Mouse (Mus musculus): ENCODE results near the gene Gm815. TPM values are rescaled to one million over a fixed set of nuclear protein-coding genes. Genes with fewer than 3 reads are reported as not detected.

Gm815 gene
- polyA plus RNA-seq, 1 experiment: not detected

- no peak for DNase-seq (ENCODE audit: extremely low spot score in 1 of 2, low spot score in 1 of 2)
Measured at GRCm38 (mm10) chr19:26875601-26876000, 10.1 kb upstream of the Gm815 start.

- DNase-seq (ENCODE audit: extremely low spot score in 1 of 2, low spot score in 1 of 2): no peak
Measured at GRCm38 (mm10) chr19:26877180-26877775, 8.4 kb upstream of the Gm815 start.

GRCm38 (mm10) chr19:26879856-26880255 lies 5.8 kb upstream of the Gm815 start:
- DNase-seq (ENCODE audit: extremely low spot score in 1 of 2, low spot score in 1 of 2): no peak

- DNase-seq (ENCODE audit: extremely low spot score in 1 of 2, low spot score in 1 of 2): no peak
Measured at GRCm38 (mm10) chr19:26881866-26882427, 3.7 kb upstream of the Gm815 start.

- peak; percentile 56 to 67 for DNase-seq (ENCODE audit: extremely low spot score in 1 of 2, low spot score in 1 of 2)
Measured at GRCm38 (mm10) chr19:26888171-26888570, 2.5 kb downstream of the Gm815 start.

GRCm38 (mm10) chr19:26891306-26891964 lies 5.8 kb downstream of the Gm815 start:
- DNase-seq (ENCODE audit: extremely low spot score in 1 of 2, low spot score in 1 of 2): peak; percentile 33 to 65

- peak in 1 of 2 experiments; percentile 40 for DNase-seq (ENCODE audit: extremely low spot score in 1 of 2, low spot score in 1 of 2)
Measured at GRCm38 (mm10) chr19:26892861-26893260, 7.2 kb downstream of the Gm815 start.

- no peak for DNase-seq (ENCODE audit: extremely low spot score in 1 of 2, low spot score in 1 of 2)
Measured at GRCm38 (mm10) chr19:26902162-26902561, 16.5 kb downstream of the Gm815 start.

- no peak for DNase-seq (ENCODE audit: extremely low spot score in 1 of 2, low spot score in 1 of 2)
Measured at GRCm38 (mm10) chr19:26914245-26914644, 28.6 kb downstream of the Gm815 start.

GRCm38 (mm10) chr19:26920816-26921215 lies 35.1 kb downstream of the Gm815 start:
- DNase-seq (ENCODE audit: extremely low spot score in 1 of 2, low spot score in 1 of 2): no peak

GRCm38 (mm10) chr19:26930295-26931283 lies 44.9 kb downstream of the Gm815 start:
- peak in 1 of 2 experiments; percentile 27 for DNase-seq (ENCODE audit: extremely low spot score in 1 of 2, low spot score in 1 of 2)

- DNase-seq (ENCODE audit: extremely low spot score in 1 of 2, low spot score in 1 of 2): no peak
Measured at GRCm38 (mm10) chr19:26934186-26934585, 48.5 kb downstream of the Gm815 start.

All from frontal cortex, adult 2 months (tissue).